Mouse (Mus musculus) inflammation-experienced regulatory T-cells, adult 6 months (primary cell): Measurements from ENCODE around the gene Gm3020. TPM values are rescaled to one million over a fixed set of nuclear protein-coding genes. Genes with fewer than 3 reads are reported as not detected.
"Not testable (repeated sequence)": the region's sequence is repeated elsewhere in the genome, so short reads cannot be mapped to it uniquely, and the experiment has no call there.

Experiments used
- ATAC-seq: one replicate; pipeline ENCODE4 v1.8.0; 2017
- polyA plus RNA-seq, 3 experiments: library from polyadenylated mRNA; unstranded; fragments of 100-300 nt; shearing (Covaris generic); gene quantifications; one replicate each; pipeline ENCODE4 v1.2.1; 2017

The Gm3020 gene
- polyA plus RNA-seq, result 10 to 100 TPM in 2 of 3 experiments, 1 to 10 TPM in 1; 5.2 to 21.0 (median 11.1) TPM

- not testable (repeated sequence) for ATAC-seq
Measured at GRCm38 (mm10) chr14:3651730-3652129, at the start of gene Gm3020. Gene Gm3020 (plus strand): TSS chr14:3652030.

DNA sequence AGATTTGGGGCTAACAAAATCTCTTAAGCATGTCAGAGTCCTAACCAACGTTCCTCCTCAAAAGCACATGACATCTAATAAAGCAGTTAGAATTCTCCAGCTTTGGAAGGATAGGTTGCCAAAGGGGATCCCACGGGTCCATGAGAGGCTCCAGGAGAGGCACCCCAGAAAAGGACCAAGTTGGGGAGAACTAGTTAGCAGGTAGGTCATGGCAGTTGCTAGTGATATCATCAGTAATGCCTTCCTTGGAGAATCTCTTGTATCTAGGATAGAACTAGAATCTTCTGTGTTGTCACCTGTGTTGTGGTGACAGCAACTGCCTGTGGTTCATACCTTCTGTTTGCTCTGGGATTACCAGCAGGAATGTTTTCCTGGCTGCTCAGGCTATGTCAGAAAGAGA, 17.6 kb upstream of the Gm3020 start, which contains the start of gene Gm3012:
Gene Gm3012, plus strand, starts transcription at position 301 of the 400 bp plus-strand sequence.
- not testable (repeated sequence) for ATAC-seq

DNA sequence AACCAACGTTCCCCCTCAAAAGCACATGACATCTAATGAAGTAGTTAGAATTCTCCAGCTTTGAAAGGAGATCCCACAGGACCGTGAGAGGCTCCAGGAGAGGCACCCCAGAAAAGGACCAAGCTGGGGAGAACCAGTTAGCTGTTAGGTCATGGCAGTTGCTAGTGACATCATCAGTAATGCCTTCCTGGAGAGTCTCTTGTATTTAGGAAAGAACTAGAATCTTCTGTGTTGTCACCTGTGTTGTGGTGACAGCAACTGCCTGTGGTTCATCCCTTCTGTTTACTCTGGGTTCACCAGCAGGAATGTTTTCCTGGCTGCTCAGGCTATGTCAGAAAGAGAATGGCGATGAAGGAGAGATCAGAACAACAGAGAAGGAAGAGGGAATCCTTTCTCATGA, 36.7 kb downstream of the Gm3020 start, which contains the start of gene Gm3043:
Gene Gm3043, plus strand, starts transcription at position 301 of the 400 bp plus-strand sequence.
- ATAC-seq, result not testable (repeated sequence)

Other genes with a start within 250 kb of the Gm3020 start
- 10 to 100 TPM in 2 of 3 experiments, 1 to 10 TPM in 1; 4.9 to 21.0 (median 11.0) TPM for gene Gm10409, start 239.4 kb upstream of the Gm3020 start, polyA plus RNA-seq
- 10 to 100 TPM in 2 of 3 experiments, 1 to 10 TPM in 1; 4.3 to 23.4 (median 12.2) TPM for gene Gm3005, start 223.9 kb upstream of the Gm3020 start, polyA plus RNA-seq
- gene Gm10408, start 202.7 kb upstream of the Gm3020 start, polyA plus RNA-seq, result under 1 TPM in 1 of 3 experiments, not detected in 2; 0.50 TPM
- gene Gm3012, start 17.5 kb upstream of the Gm3020 start, polyA plus RNA-seq, result not detected
- not detected for gene Gm3043, start 36.8 kb downstream of the Gm3020 start, polyA plus RNA-seq
- 1 to 10 TPM in 1 of 3 experiments, under 1 TPM in 2; 0.70 to 8.4 (median 0.83) TPM for gene Gm3002, start 158.0 kb downstream of the Gm3020 start, polyA plus RNA-seq
- gene Gm3033, start 194.2 kb downstream of the Gm3020 start, polyA plus RNA-seq, result not detected
- gene Gm2916, start 232.1 kb downstream of the Gm3020 start, polyA plus RNA-seq, result under 1 TPM in 1 of 3 experiments, not detected in 2; 0.78 TPM